Mouse (Mus musculus): ENCODE measurements around the gene Eml4. TPM values are rescaled to one million over a fixed set of nuclear protein-coding genes. Genes with fewer than 3 reads are reported as not detected.

The Eml4 gene
- polyA plus RNA-seq, 1 experiment from 2014 or later, result 37.2 TPM

GRCm38 (mm10) chr17:83374123-83374522 lies 23.4 kb downstream of the Eml4 start:
- H3K4me3 ChIP-seq (replicated peaks; ENCODE audit: low read length), result no peak overlapping the region
- H3K9ac ChIP-seq, result no peak overlapping the region
- peaks cover 13% of the 10 kb centered on the region for H3K4me1 ChIP-seq (replicated peaks; ENCODE audit: control insufficient read depth, insufficient read depth, low read length)
- ATAC-seq (ENCODE audit: low FRiP score), result no peak
- no peak overlapping the region for H3K27ac ChIP-seq
- no peaks in the 10 kb centered on the region for H3K36me3 ChIP-seq (replicated peaks; ENCODE audit: control insufficient read depth, insufficient read depth)
- DNase-seq (ENCODE audit: low spot score), result no peak
- no peaks in the 10 kb centered on the region for H3K27me3 ChIP-seq (ENCODE audit: control insufficient read depth, insufficient read depth, low read length)
- H3K9me3 ChIP-seq (ENCODE audit: control insufficient read depth, low read length), result no peaks in the 10 kb centered on the region
- no peak overlapping the region for H3K4me2 ChIP-seq (replicated peaks)

GRCm38 (mm10) chr17:83375848-83376247 lies 25.1 kb downstream of the Eml4 start:
- H3K27me3 ChIP-seq (ENCODE audit: control insufficient read depth, insufficient read depth, low read length), result no peaks in the 10 kb centered on the region
- 81% methylated on average over 3 of the region's 3 CpGs for WGBS
- no peak overlapping the region for H3K4me2 ChIP-seq (replicated peaks)
- H3K36me3 ChIP-seq (replicated peaks; ENCODE audit: control insufficient read depth, insufficient read depth), result no peaks in the 10 kb centered on the region
- no peak overlapping the region for H3K4me3 ChIP-seq (replicated peaks; ENCODE audit: low read length)
- H3K27ac ChIP-seq, result no peak overlapping the region
- peaks cover 13% of the 10 kb centered on the region for H3K4me1 ChIP-seq (replicated peaks; ENCODE audit: control insufficient read depth, insufficient read depth, low read length)
- DNase-seq (ENCODE audit: low spot score) (no peak), ATAC-seq (ENCODE audit: low FRiP score) (no peak)
- H3K9ac ChIP-seq, result no peak overlapping the region
- H3K9me3 ChIP-seq (ENCODE audit: control insufficient read depth, low read length), result no peaks in the 10 kb centered on the region

- no peaks in the 10 kb centered on the region for H3K27me3 ChIP-seq (ENCODE audit: control insufficient read depth, insufficient read depth, low read length)
- H3K4me2 ChIP-seq (replicated peaks), result no peak overlapping the region
- peaks cover 13% of the 10 kb centered on the region for H3K4me1 ChIP-seq (replicated peaks; ENCODE audit: control insufficient read depth, insufficient read depth, low read length)
- ATAC-seq (ENCODE audit: low FRiP score) (no peak), DNase-seq (ENCODE audit: low spot score) (no peak)
- no peak overlapping the region for H3K9ac ChIP-seq
- H3K36me3 ChIP-seq (replicated peaks; ENCODE audit: control insufficient read depth, insufficient read depth), result no peaks in the 10 kb centered on the region
- WGBS, result 65% methylated on average over 4 of the region's 4 CpGs
- H3K4me3 ChIP-seq (replicated peaks; ENCODE audit: low read length), result no peak overlapping the region
- no peak overlapping the region for H3K27ac ChIP-seq
- no peaks in the 10 kb centered on the region for H3K9me3 ChIP-seq (ENCODE audit: control insufficient read depth, low read length)
These were observed 26.1 kb downstream of the Eml4 start for GRCm38 (mm10) chr17:83376801-83377200.

- 0 out of 2 replicates have a peak overlapping the region, but pooled peaks have one; percentile 9 for H3K27ac ChIP-seq
These were observed 27.2 kb downstream of the Eml4 start for GRCm38 (mm10) chr17:83377755-83378443.

GRCm38 (mm10) chr17:83378444-83378762 lies 27.7 kb downstream of the Eml4 start:
- H3K36me3 ChIP-seq (replicated peaks; ENCODE audit: control insufficient read depth, insufficient read depth), result no peaks in the 10 kb centered on the region
- H3K27me3 ChIP-seq (ENCODE audit: control insufficient read depth, insufficient read depth, low read length), result no peaks in the 10 kb centered on the region
- WGBS, result 37% methylated on average over 4 of the region's 4 CpGs
- no peaks in the 10 kb centered on the region for H3K9me3 ChIP-seq (ENCODE audit: control insufficient read depth, low read length)
- no peak overlapping the region for H3K4me3 ChIP-seq (replicated peaks; ENCODE audit: low read length)
- 0 out of 2 replicates have a peak, but pooled peaks have one; percentile 51 for ATAC-seq (ENCODE audit: low FRiP score)
- H3K9ac ChIP-seq, result no peak overlapping the region
- peak overlapping the region; percentile 24 for H3K4me2 ChIP-seq (replicated peaks)
- no peak for DNase-seq (ENCODE audit: low spot score)
- H3K27ac ChIP-seq, result 0 out of 2 replicates have a peak overlapping the region, but pooled peaks have one; percentile 9
- H3K4me1 ChIP-seq (replicated peaks; ENCODE audit: control insufficient read depth, insufficient read depth, low read length), result peaks cover 13% of the 10 kb centered on the region

More at GRCm38 (mm10) chr17:83377755-83378443, 27.2 kb downstream of the Eml4 start:
- H3K9me3 ChIP-seq (ENCODE audit: control insufficient read depth, low read length), result no peaks in the 10 kb centered on the region
- no peak overlapping the region for H3K9ac ChIP-seq
- no peaks in the 10 kb centered on the region for H3K36me3 ChIP-seq (replicated peaks; ENCODE audit: control insufficient read depth, insufficient read depth)
- DNase-seq (ENCODE audit: low spot score) (no peak), ATAC-seq (ENCODE audit: low FRiP score) (no peak; the same call in 1 of the 2 replicates)
- H3K4me3 ChIP-seq (replicated peaks; ENCODE audit: low read length), result no peak overlapping the region
- H3K4me2 ChIP-seq (replicated peaks), result peak overlapping the region; percentile 24
- H3K4me1 ChIP-seq (replicated peaks; ENCODE audit: control insufficient read depth, insufficient read depth, low read length), result peaks cover 13% of the 10 kb centered on the region
- 60% methylated on average over 10 of the region's 10 CpGs for WGBS
- no peaks in the 10 kb centered on the region for H3K27me3 ChIP-seq (ENCODE audit: control insufficient read depth, insufficient read depth, low read length)

GRCm38 (mm10) chr17:83379366-83379765 lies 28.6 kb downstream of the Eml4 start:
- no peak overlapping the region for H3K27ac ChIP-seq
- peaks cover 13% of the 10 kb centered on the region for H3K4me1 ChIP-seq (replicated peaks; ENCODE audit: control insufficient read depth, insufficient read depth, low read length)
- no peaks in the 10 kb centered on the region for H3K27me3 ChIP-seq (ENCODE audit: control insufficient read depth, insufficient read depth, low read length)
- 88% methylated on average over 2 of the region's 2 CpGs for WGBS
- H3K4me3 ChIP-seq (replicated peaks; ENCODE audit: low read length), result no peak overlapping the region
- H3K36me3 ChIP-seq (replicated peaks; ENCODE audit: control insufficient read depth, insufficient read depth), result no peaks in the 10 kb centered on the region
- H3K4me2 ChIP-seq (replicated peaks), result no peak overlapping the region
- no peak overlapping the region for H3K9ac ChIP-seq
- H3K9me3 ChIP-seq (ENCODE audit: control insufficient read depth, low read length), result no peaks in the 10 kb centered on the region
- DNase-seq (ENCODE audit: low spot score) (no peak), ATAC-seq (ENCODE audit: low FRiP score) (no peak)

- H3K27ac ChIP-seq, result no peak overlapping the region
- no peaks in the 10 kb centered on the region for H3K36me3 ChIP-seq (replicated peaks; ENCODE audit: control insufficient read depth, insufficient read depth)
- WGBS, result 88% methylated on average over 3 of the region's 3 CpGs
- DNase-seq (ENCODE audit: low spot score), result no peak
- peaks cover 13% of the 10 kb centered on the region for H3K4me1 ChIP-seq (replicated peaks; ENCODE audit: control insufficient read depth, insufficient read depth, low read length)
- H3K9me3 ChIP-seq (ENCODE audit: control insufficient read depth, low read length), result no peaks in the 10 kb centered on the region
- no peak for ATAC-seq (ENCODE audit: low FRiP score)
- no peak overlapping the region for H3K4me2 ChIP-seq (replicated peaks)
- no peak overlapping the region for H3K4me3 ChIP-seq (replicated peaks; ENCODE audit: low read length)
- H3K9ac ChIP-seq, result no peak overlapping the region
- H3K27me3 ChIP-seq (ENCODE audit: control insufficient read depth, insufficient read depth, low read length), result no peaks in the 10 kb centered on the region
These were observed 29.1 kb downstream of the Eml4 start for GRCm38 (mm10) chr17:83379791-83380190.

- Histone ChIP-seq H3K27me3 (ENCODE audit: control insufficient read depth, insufficient read depth, low read length) (no peaks in the 10 kb centered on the region), H3K4me2 (replicated peaks) (no peak overlapping the region), H3K36me3 (replicated peaks; ENCODE audit: control insufficient read depth, insufficient read depth) (no peaks in the 10 kb centered on the region), H3K4me1 (replicated peaks; ENCODE audit: control insufficient read depth, insufficient read depth, low read length) (peaks cover 12% of the 10 kb centered on the region), H3K9ac (no peak overlapping the region), H3K27ac (no peak overlapping the region), H3K9me3 (ENCODE audit: control insufficient read depth, low read length) (no peaks in the 10 kb centered on the region), H3K4me3 (replicated peaks; ENCODE audit: low read length) (no peak overlapping the region)
- ATAC-seq (ENCODE audit: low FRiP score), result no peak
- 95% methylated on average over 5 of the region's 5 CpGs for WGBS
- DNase-seq (ENCODE audit: low spot score), result no peak
These were observed 32.0 kb downstream of the Eml4 start for GRCm38 (mm10) chr17:83382752-83383151.

- no peak overlapping the region for H3K27ac ChIP-seq
- no peaks in the 10 kb centered on the region; the same call in 1 of the 2 replicates for H3K4me1 ChIP-seq (replicated peaks; ENCODE audit: control insufficient read depth, insufficient read depth, low read length)
- 95% methylated on average over 2 of the region's 2 CpGs for WGBS
- ATAC-seq (ENCODE audit: low FRiP score) (no peak), DNase-seq (ENCODE audit: low spot score) (no peak)
- no peak overlapping the region for H3K9ac ChIP-seq
- no peak overlapping the region for H3K4me3 ChIP-seq (replicated peaks; ENCODE audit: low read length)
- no peaks in the 10 kb centered on the region for H3K27me3 ChIP-seq (ENCODE audit: control insufficient read depth, insufficient read depth, low read length)
- H3K36me3 ChIP-seq (replicated peaks; ENCODE audit: control insufficient read depth, insufficient read depth), result no peaks in the 10 kb centered on the region
- no peaks in the 10 kb centered on the region for H3K9me3 ChIP-seq (ENCODE audit: control insufficient read depth, low read length)
- no peak overlapping the region for H3K4me2 ChIP-seq (replicated peaks)
These were observed 34.2 kb downstream of the Eml4 start for GRCm38 (mm10) chr17:83384981-83385380.

GRCm38 (mm10) chr17:83387161-83387560 lies 36.4 kb downstream of the Eml4 start:
- ATAC-seq (ENCODE audit: low FRiP score) (no peak), DNase-seq (ENCODE audit: low spot score) (no peak)
- Histone ChIP-seq H3K9me3 (ENCODE audit: control insufficient read depth, low read length) (no peaks in the 10 kb centered on the region), H3K4me3 (replicated peaks; ENCODE audit: low read length) (no peak overlapping the region), H3K4me2 (replicated peaks) (no peak overlapping the region), H3K27me3 (ENCODE audit: control insufficient read depth, insufficient read depth, low read length) (no peaks in the 10 kb centered on the region), H3K36me3 (replicated peaks; ENCODE audit: control insufficient read depth, insufficient read depth) (no peaks in the 10 kb centered on the region), H3K9ac (no peak overlapping the region), H3K27ac (no peak overlapping the region), H3K4me1 (replicated peaks; ENCODE audit: control insufficient read depth, insufficient read depth, low read length) (no peaks in the 10 kb centered on the region; the same call in 1 of the 2 replicates)
- 77% methylated on average over 3 of the region's 3 CpGs for WGBS

Measured in hindbrain, embryonic 14.5 days (tissue).